Mouse (Mus musculus): Measurements from ENCODE around the gene Klra17.
"Not testable (repeated sequence)": the region's sequence is repeated elsewhere in the genome, so short reads cannot be mapped to it uniquely, and the experiment has no call there.

Gene Klra17

GRCm38 (mm10) chr6:129876549-129876948 is at the start of gene Klra17:
Klra17 (minus strand) TSS chr6:129876672.
- no peak for DNase-seq

GRCm38 (mm10) chr6:129917476-129917946 is 41.0 kb upstream of the Klra17 start, which contains the start of gene Klra5:
Klra5 (minus strand) TSS chr6:129917650.
- DNase-seq: not testable (repeated sequence)

DNA sequence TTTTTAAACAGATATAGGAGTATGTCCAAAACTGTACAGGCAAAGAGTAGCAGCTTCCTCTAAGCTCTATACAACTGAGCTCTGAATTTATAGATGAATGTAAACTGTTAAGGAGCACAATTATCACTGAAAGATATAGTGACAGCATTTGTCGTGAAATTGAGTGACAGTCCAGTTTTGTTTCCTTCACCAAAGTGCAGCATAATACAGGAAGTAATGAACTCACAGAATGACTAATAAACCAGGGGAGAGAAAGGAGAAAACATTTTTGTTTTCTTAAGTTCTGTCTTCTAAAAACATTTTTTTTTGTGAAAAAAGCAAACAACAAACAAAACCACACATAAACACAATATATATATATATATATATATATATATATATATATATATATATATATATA is 40.5 kb upstream of the Klra17 start:
- no peak for DNase-seq

GRCm38 (mm10) chr6:129882525-129882924 is 6.1 kb upstream of the Klra17 start:
- DNase-seq: no peak

DNA sequence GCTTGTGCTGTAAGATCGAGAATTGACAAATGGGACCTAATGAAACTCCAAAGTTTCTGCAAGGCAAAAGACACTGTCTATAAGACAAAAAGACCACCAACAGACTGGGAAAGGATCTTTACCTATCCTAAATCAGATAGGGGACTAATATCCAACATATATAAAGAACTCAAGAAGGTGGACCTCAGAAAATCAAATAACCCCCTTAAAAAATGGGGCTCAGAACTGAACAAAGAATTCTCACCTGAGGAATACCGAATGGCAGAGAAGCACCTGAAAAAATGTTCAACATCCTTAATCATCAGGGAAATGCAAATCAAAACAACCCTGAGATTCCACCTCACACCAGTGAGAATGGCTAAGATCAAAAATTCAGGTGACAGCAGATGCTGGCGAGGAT is 14.1 kb downstream of the Klra17 start, which contains the start of gene Gm17631:
Gene Gm17631 (plus strand): TSS at position 301 of the 400 bp plus-strand sequence.
- not testable (repeated sequence) for DNase-seq

DNA sequence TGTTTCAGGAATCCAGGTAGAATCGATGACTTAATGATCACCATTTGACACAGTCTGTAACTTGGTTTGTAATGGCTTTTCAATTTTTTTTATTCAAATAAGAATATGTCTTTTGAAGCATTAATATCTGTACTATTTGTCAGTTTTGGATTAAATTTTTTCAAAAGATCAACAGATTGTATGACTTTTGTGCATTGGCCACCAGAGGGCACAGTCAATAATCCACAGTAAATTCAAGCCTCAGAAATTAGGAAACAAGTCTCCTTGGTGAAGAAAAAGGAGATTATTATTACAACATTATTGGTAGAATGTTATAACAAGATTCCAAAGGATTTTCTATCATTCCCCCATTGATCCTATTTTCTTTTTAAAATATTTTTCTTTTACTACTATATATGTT is 50.9 kb downstream of the Klra17 start:
- no peak for DNase-seq

DNA sequence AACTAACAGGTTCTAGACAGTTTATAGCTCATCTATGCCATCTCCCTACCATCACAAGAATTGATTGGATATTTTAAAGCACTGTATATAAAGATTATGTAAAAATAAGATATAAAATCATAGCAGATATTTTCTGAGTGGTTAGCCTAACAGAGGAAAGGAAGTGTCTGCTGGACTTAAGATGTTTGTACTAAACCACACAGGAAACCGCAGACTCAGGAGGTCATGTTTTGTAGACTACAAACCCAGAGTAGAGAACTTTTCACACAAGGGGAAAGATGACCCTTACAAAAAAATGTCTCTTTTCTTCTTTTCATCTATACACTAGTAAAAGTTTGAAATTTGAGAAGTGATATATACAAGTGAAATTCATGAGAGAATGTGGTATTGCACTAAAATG is 52.5 kb downstream of the Klra17 start:
- no peak for DNase-seq

- no peak for DNase-seq
Measured at GRCm38 (mm10) chr6:129817731-129818130, 58.7 kb downstream of the Klra17 start.

DNA sequence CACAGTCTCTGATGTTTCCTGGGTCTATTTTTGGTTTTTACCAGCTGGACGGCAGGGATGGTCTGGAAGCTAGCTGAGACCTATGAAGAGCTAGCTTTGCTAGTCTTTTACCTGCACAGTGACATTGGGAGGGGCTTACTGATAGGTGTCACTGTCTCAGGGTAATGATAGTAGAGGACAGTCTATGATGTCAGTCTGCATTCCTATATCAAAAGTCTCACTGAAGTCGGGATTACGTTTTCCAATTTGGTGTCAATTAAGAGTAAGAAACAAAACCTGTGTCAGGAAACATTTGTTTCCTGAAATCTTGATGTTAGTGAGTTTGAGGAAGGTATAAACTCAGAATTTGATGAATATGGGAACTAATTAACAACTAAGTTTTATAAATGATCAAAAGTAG is 92.3 kb downstream of the Klra17 start, which contains the start of gene Gm156:
Gene Gm156 (minus strand): TSS at position 101 of the 400 bp plus-strand sequence.
- not testable (repeated sequence) for DNase-seq
